Mouse (Mus musculus): Measurements from ENCODE around the gene Ralgps2. TPM values are rescaled to one million over a fixed set of nuclear protein-coding genes. Genes with fewer than 3 reads are reported as not detected.

Ralgps2 gene
- total and polyA plus RNA-seq, 3 experiments: 9.3 to 24.5 (median 24.2) TPM

DNA sequence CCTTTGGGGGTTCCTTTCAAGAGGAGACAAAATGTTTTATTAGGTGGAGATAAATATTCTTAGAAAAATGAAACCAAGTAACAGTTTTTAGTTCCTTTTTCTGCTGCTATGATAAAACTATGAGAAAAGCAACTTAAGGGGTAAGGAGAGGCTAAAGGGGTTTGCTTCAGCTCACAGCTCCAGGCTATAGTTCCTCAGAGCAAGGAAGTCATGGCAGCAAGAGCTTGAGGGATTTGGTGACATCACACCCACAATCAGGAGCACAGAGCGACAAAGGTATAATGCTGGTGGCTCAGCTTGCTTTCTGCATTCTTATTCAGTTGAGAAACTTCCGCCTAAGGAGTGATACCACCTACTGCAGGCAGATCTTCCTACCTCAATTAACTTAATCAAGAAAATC is 80.3 kb downstream of the Ralgps2 start:
- Histone ChIP-seq H3K36me3 (replicated peaks) (no peaks in the 10 kb centered on the region), H3K27me3 (ENCODE audit: insufficient read depth, low read length) (no peaks in the 10 kb centered on the region), H3K9me3 (replicated peaks) (no peaks in the 10 kb centered on the region), H3K4me3 (ENCODE audit: low read depth, low read length) (no peak overlapping the region), H3K4me1 (ENCODE audit: insufficient read depth, low read depth, low read length) (peaks cover 45% of the 10 kb centered on the region)
- ATAC-seq (ENCODE audit: extremely low read depth, insufficient number of reproducible peaks, low FRiP score, poor library complexity, severe bottlenecking) (no peak), DNase-seq (ENCODE audit: low spot score) (no peak)
- TF ChIP-seq POLR2AphosphoS5 (IDR thresholded peaks at IDR 0.05; ENCODE audit: insufficient replicate concordance, low read depth, low read length): no peak
- no peak for TF ChIP-seq GATA1 (IDR thresholded peaks at IDR 0.05; ENCODE audit: borderline replicate concordance, low read length)
- no peak for TF ChIP-seq CTCF (IDR thresholded peaks at IDR 0.05; ENCODE audit: low read depth, low read length)
- TF ChIP-seq GATA2 (IDR thresholded peaks at IDR 0.05; ENCODE audit: borderline replicate concordance, low read depth, low read length): no peak

DNA sequence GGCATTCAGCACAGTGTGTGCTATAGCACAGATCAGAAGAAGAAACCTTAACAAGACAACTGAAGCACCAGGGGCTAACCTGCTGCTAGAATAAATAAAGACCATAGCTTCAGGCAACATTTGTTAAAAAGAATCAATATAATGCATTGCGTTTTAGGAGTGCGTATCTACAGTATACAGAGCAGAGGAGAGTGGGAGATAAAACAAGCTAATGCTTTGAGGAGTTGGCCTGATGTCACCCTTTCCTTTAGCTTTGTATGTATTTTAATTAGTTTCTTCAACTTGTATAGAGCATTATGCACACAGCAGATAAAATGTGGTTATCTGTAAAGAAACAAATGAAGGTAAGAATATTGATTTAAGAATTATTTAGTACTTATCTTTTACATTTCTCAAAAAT is 82.8 kb downstream of the Ralgps2 start:
- Histone ChIP-seq H3K27me3 (ENCODE audit: insufficient read depth, low read length) (no peaks in the 10 kb centered on the region), H3K4me3 (ENCODE audit: low read depth, low read length) (no peak overlapping the region), H3K9me3 (replicated peaks) (no peaks in the 10 kb centered on the region), H3K36me3 (replicated peaks) (no peaks in the 10 kb centered on the region), H3K4me1 (ENCODE audit: insufficient read depth, low read depth, low read length) (peaks cover 37% of the 10 kb centered on the region)
- no peak for ATAC-seq (ENCODE audit: extremely low read depth, insufficient number of reproducible peaks, low FRiP score, poor library complexity, severe bottlenecking)
- TF ChIP-seq TAL1 (conservative IDR thresholded peaks at IDR 0.05; ENCODE audit: low read depth, low read length): no peak
- no peak for DNase-seq (ENCODE audit: low spot score)

DNA sequence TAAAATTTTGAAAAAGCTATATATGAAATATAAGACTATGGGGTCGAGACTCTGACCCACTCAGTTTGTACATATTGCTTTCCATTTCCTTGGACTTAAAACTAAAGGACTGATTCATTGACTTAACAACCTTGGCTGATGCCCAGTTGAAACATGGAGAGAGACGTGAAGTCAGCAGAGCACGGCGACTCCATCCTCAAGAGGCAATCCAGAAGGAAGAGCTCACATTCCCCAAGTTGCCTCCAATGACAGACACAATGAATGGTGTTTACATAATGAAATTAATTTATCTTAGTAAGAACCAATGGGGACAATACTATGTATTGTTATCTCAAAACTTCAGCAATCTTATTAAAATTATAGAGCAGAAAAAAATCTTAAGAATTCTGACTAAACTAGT is 84.9 kb downstream of the Ralgps2 start:
- Histone ChIP-seq H3K4me3 (ENCODE audit: low read depth, low read length) (no peak overlapping the region), H3K27me3 (ENCODE audit: insufficient read depth, low read length) (no peaks in the 10 kb centered on the region), H3K4me1 (ENCODE audit: insufficient read depth, low read depth, low read length) (peaks cover 23% of the 10 kb centered on the region), H3K36me3 (replicated peaks) (no peaks in the 10 kb centered on the region), H3K9me3 (replicated peaks) (no peaks in the 10 kb centered on the region)
- ATAC-seq (ENCODE audit: extremely low read depth, insufficient number of reproducible peaks, low FRiP score, poor library complexity, severe bottlenecking) (no peak), DNase-seq (ENCODE audit: low spot score) (no peak)
- TF ChIP-seq GATA1 (IDR thresholded peaks at IDR 0.05; ENCODE audit: borderline replicate concordance, low read length) (no peak), GATA2 (IDR thresholded peaks at IDR 0.05; ENCODE audit: borderline replicate concordance, low read depth, low read length) (no peak), TAL1 (conservative IDR thresholded peaks at IDR 0.05; ENCODE audit: low read depth, low read length) (no peak), POLR2AphosphoS5 (IDR thresholded peaks at IDR 0.05; ENCODE audit: insufficient replicate concordance, low read depth, low read length) (no peak), CTCF (IDR thresholded peaks at IDR 0.05; ENCODE audit: low read depth, low read length) (no peak)

DNA sequence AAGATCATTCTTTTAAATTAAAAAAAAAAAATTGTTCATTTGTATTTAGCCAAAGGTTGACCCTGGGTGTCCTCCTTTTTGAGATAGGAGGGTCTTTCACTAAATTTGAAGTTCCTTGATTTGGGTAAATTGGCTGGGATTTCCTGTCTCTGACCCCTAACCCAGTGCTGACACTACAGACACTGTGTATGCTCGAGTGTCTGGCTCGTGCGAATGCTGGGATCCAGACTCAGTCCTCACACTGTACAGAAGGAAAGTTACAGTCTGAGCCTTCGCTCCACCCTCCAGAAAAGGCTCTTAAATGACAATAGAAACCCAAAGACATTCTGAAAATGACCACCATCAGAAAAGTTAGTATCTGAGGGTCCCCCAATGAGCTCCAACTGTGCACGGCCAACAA is 86.6 kb downstream of the Ralgps2 start:
- ATAC-seq (ENCODE audit: extremely low read depth, insufficient number of reproducible peaks, low FRiP score, poor library complexity, severe bottlenecking) (no peak), DNase-seq (ENCODE audit: low spot score) (no peak)
- H3K27me3 ChIP-seq (ENCODE audit: insufficient read depth, low read length): no peaks in the 10 kb centered on the region
- no peaks in the 10 kb centered on the region for H3K36me3 ChIP-seq (replicated peaks)
- H3K4me1 ChIP-seq (ENCODE audit: insufficient read depth, low read depth, low read length): peaks cover 14% of the 10 kb centered on the region
- no peaks in the 10 kb centered on the region for H3K9me3 ChIP-seq (replicated peaks)
- H3K4me3 ChIP-seq (ENCODE audit: low read depth, low read length): no peak overlapping the region
- TF ChIP-seq GATA2 (IDR thresholded peaks at IDR 0.05; ENCODE audit: borderline replicate concordance, low read depth, low read length): no peak
- TF ChIP-seq CTCF (IDR thresholded peaks at IDR 0.05; ENCODE audit: low read depth, low read length): no peak
- TF ChIP-seq POLR2AphosphoS5 (IDR thresholded peaks at IDR 0.05; ENCODE audit: insufficient replicate concordance, low read depth, low read length): no peak
- no peak for TF ChIP-seq TAL1 (conservative IDR thresholded peaks at IDR 0.05; ENCODE audit: low read depth, low read length)
- TF ChIP-seq GATA1 (IDR thresholded peaks at IDR 0.05; ENCODE audit: borderline replicate concordance, low read length): no peak

DNA sequence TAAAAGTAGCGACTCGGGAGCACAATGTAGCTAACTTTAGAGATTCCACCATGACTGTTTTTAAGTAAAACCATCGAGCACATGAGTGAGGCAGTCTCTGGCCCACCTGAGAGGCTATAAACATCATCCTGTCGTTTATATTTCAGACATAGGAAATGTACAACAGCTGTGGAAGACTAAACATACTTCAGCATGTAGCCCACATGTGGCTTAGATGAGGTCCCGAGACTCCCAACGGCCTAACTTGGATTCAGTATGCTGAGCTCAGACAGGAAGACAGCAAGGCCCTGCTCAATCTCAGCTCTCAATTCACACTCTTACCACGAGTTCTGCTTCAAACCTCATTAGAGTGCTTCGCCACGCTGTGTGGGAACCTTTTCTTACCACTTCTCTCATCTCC is 87.0 kb downstream of the Ralgps2 start:
- DNase-seq (ENCODE audit: low spot score) (no peak), ATAC-seq (ENCODE audit: extremely low read depth, insufficient number of reproducible peaks, low FRiP score, poor library complexity, severe bottlenecking) (no peak)
- H3K4me3 ChIP-seq (ENCODE audit: low read depth, low read length): no peak overlapping the region
- TF ChIP-seq GATA2 (IDR thresholded peaks at IDR 0.05; ENCODE audit: borderline replicate concordance, low read depth, low read length) (no peak), TAL1 (conservative IDR thresholded peaks at IDR 0.05; ENCODE audit: low read depth, low read length) (no peak), POLR2AphosphoS5 (IDR thresholded peaks at IDR 0.05; ENCODE audit: insufficient replicate concordance, low read depth, low read length) (no peak)
- no peaks in the 10 kb centered on the region for H3K27me3 ChIP-seq (ENCODE audit: insufficient read depth, low read length)
- H3K4me1 ChIP-seq (ENCODE audit: insufficient read depth, low read depth, low read length): peaks cover 14% of the 10 kb centered on the region
- no peaks in the 10 kb centered on the region for H3K36me3 ChIP-seq (replicated peaks)
- no peaks in the 10 kb centered on the region for H3K9me3 ChIP-seq (replicated peaks)

DNA sequence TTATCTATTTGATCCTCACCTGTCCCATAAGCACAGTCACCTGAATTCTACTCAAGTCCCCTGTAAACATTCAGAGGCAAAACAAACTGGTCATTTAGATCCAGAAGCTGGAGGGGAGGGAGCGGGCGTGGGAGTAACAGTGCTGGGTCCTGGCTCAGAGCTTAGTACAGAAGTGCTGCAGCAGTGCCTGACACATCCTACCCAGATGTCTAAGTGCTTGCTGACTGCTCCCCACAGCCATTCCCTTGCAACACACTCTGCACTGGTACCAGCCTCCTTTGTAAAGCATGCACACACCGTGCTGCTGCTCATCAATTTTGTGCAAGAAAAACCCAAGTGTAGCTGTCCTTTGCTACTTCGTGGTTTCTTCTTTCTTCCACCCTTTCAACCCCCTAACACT is 92.3 kb downstream of the Ralgps2 start:
- H3K9me3 ChIP-seq (replicated peaks): no peaks in the 10 kb centered on the region
- H3K4me1 ChIP-seq (ENCODE audit: insufficient read depth, low read depth, low read length): 0 out of 2 replicates have a peak, but pooled peaks cover 2% of the 10 kb centered on the region
- TF ChIP-seq GATA1 (IDR thresholded peaks at IDR 0.05; ENCODE audit: borderline replicate concordance, low read length): no peak
- TF ChIP-seq POLR2AphosphoS5 (IDR thresholded peaks at IDR 0.05; ENCODE audit: insufficient replicate concordance, low read depth, low read length): no peak
- TF ChIP-seq CTCF (IDR thresholded peaks at IDR 0.05; ENCODE audit: low read depth, low read length): no peak
- no peak for TF ChIP-seq GATA2 (IDR thresholded peaks at IDR 0.05; ENCODE audit: borderline replicate concordance, low read depth, low read length)
- TF ChIP-seq TAL1 (conservative IDR thresholded peaks at IDR 0.05; ENCODE audit: low read depth, low read length): no peak
- no peaks in the 10 kb centered on the region for H3K36me3 ChIP-seq (replicated peaks)
- H3K27me3 ChIP-seq (ENCODE audit: insufficient read depth, low read length): 0 out of 2 replicates have a peak, but pooled peaks cover 3% of the 10 kb centered on the region
- ATAC-seq (ENCODE audit: extremely low read depth, insufficient number of reproducible peaks, low FRiP score, poor library complexity, severe bottlenecking) (no peak), DNase-seq (ENCODE audit: low spot score) (no peak)
- H3K4me3 ChIP-seq (ENCODE audit: low read depth, low read length): no peak overlapping the region
